Mouse (Mus musculus) forebrain, embryonic 14.5 days (tissue): ENCODE results near the gene Etl4. TPM values are rescaled to one million over a fixed set of nuclear protein-coding genes. Genes with fewer than 3 reads are reported as not detected.

Source experiments
- ATAC-seq: fragments of 200-750 bp; cut with Nextera tagmentation; 2 replicates; pipeline ENCODE4 v1.8.0; 2017; ENCODE audit warnings: mild to moderate bottlenecking, moderate library complexity
- DNase-seq: peaks from one replicate; pipeline ENCODE4 v3.0.0-alpha.2; 2015; ENCODE audit warnings: low spot score
- H3K27ac ChIP-seq: fragments of 300-500 bp; sonication (generic); 2 replicates; pipeline ENCODE4 v1.5.1; 2014; ENCODE audit warnings: low read depth, mild to moderate bottlenecking, control low read depth, low read length, moderate library complexity
- H3K27me3 ChIP-seq: fragments of 300-500 bp; sonication (generic); replicated peaks from 2 replicates; pipeline ENCODE4 v1.6.1; 2014; ENCODE audit warnings: low read length, control low read depth, mixed read lengths; ENCODE audit not compliant: control insufficient read depth, insufficient read depth
- H3K36me3 ChIP-seq: fragments of 300-500 bp; sonication (generic); 2 replicates; pipeline ENCODE4 v1.6.1; 2014; ENCODE audit warnings: low read length, control low read depth; ENCODE audit not compliant: control insufficient read depth, insufficient read depth
- H3K4me1 ChIP-seq: fragments of 300-500 bp; sonication (generic); 2 replicates; pipeline ENCODE4 v1.6.1; 2014; ENCODE audit warnings: antibody characterized with exemption, low read length, control low read depth; ENCODE audit not compliant: control insufficient read depth, insufficient read depth
- H3K4me2 ChIP-seq: fragments of 300-500 bp; sonication (generic); 2 replicates; pipeline ENCODE4 v1.6.1; 2014; ENCODE audit warnings: mild to moderate bottlenecking, control low read depth, low read length
- H3K4me3 ChIP-seq: fragments of 300-500 bp; sonication (generic); 2 replicates; pipeline ENCODE4 v1.5.1; 2014; ENCODE audit warnings: low read depth, low read length, control low read depth
- H3K9ac ChIP-seq: fragments of 300-500 bp; sonication (generic); 2 replicates; pipeline ENCODE4 v1.6.1; 2014; ENCODE audit warnings: mild to moderate bottlenecking, low read length, control low read depth, moderate library complexity
- H3K9me3 ChIP-seq: fragments of 300-500 bp; sonication (generic); replicated peaks from 2 replicates; pipeline ENCODE4 v1.6.1; 2016; ENCODE audit warnings: low read length, control low read depth, mixed read lengths; ENCODE audit not compliant: control insufficient read depth
- WGBS: fragments of 180-500 bp; shearing (Covaris S2); extraction: QIAGEN DNeasy Blood & Tissue Kit; methylation state at CpG from one replicate; pipeline ENCODE4 v1.1.7; 2014; 5-methylcytosine and 5-hydroxymethylcytosine counted together
- microRNA-seq: library from miRNA; unstranded; fragments of <30 nt; microRNA quantifications from one replicate; pipeline ENCODE4, GENCODE M21; 2016
- polyA plus RNA-seq: library from polyadenylated mRNA; unstranded; fragments of >200 nt; fragmentation: Nextera tagmentation; extraction: Ambion mirVana; gene quantifications from 2 replicates; pipeline ENCODE4 v1.2.1, GENCODE M21; 2014

The Etl4 gene
- polyA plus RNA-seq, 1 experiment from 2014 or later, result 14.7 TPM

DNA sequence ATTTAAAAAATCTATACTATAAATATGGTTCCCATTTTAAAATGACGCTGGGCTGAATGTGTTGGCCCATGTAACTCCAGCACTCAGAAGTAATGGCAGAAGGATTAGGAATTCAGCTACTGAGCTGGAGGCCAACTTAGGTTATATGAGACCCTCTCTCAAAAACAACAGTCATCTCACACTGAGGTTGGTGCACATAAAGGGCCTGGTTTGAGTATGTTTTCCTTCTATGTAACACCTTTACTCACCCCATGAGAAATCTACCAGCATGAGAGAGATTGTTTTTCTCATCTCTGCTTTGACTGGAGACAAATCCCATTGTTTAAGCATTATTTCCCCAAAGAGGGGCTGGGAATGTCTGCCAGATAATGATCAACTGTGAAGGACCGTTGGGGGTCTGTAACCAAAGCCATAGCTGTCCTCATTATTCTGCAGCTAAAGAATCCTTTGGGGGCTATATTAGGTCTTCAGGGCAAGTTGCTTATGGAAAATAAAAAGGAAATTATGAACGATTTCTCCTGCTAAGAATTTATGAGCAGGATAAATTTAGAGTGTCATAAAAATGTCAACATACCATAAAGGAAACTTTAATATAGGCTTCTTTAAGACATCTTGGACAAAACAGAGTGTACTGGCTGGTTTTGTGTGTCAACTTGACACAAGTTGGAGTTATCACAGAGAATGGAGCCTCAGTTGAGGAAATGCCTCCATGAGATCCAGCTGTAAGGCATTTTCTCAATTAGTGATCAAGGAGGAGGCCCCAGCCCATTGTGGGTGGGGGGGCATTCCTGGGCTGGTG is 922.2 kb downstream of the Etl4 start:
- Histone ChIP-seq H3K4me3 (no peak overlapping the region), H3K27me3 (no peaks in the 10 kb centered on the region), H3K4me1 (no peaks in the 10 kb centered on the region), H3K9me3 (no peaks in the 10 kb centered on the region), H3K4me2 (no peak overlapping the region), H3K9ac (no peak overlapping the region), H3K27ac (no peak overlapping the region), H3K36me3 (no peaks in the 10 kb centered on the region)
- ATAC-seq (no peak), DNase-seq (no peak)
- 83% methylated on average over 3 of the region's 3 CpGs for WGBS

DNA sequence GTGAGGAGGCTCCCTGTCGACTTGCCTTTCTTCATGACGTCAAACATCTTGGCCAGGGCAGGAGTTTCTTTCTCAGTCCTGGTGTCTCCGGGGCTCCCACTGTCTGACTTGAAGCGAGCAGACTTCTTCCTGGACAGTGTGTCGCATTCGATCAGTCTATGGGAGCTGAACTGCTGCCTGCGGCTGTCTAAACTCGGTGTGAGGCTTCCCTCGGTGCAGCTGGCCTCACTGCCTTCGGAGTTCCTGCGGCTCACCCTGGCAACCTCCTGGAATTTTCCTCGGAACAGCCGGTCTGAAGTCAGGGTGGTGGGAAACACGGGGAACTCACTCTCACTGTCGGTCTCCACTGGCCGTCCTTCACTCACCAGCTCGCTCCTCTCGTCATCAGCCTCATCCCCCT is 939.8 kb downstream of the Etl4 start:
- 89% methylated on average over 18 of the region's 18 CpGs for WGBS
- no peaks in the 10 kb centered on the region for H3K9me3 ChIP-seq
- H3K36me3 ChIP-seq, result peaks cover 77% of the 10 kb centered on the region
- H3K4me3 ChIP-seq, result no peak overlapping the region
- no peak for ATAC-seq
- H3K9ac ChIP-seq, result no peak overlapping the region
- H3K4me1 ChIP-seq, result no peaks in the 10 kb centered on the region
- no peaks in the 10 kb centered on the region for H3K27me3 ChIP-seq
- H3K27ac ChIP-seq, result no peak overlapping the region
- no peak overlapping the region for H3K4me2 ChIP-seq
- DNase-seq, result no peak

Small RNAs within 50 kb of the gene (microRNA-seq; reads per million reads assigned to microRNA genes)
- not detected for gene Gm44457
